Mouse (Mus musculus): ENCODE measurements around the gene Eml3. TPM values are rescaled to one million over a fixed set of nuclear protein-coding genes. Genes with fewer than 3 reads are reported as not detected.

Gene Eml3
- polyA plus RNA-seq, 1 experiment from 2014 or later: 13.9 TPM

GRCm38 (mm10) chr19:8990432-8991102 is 61.2 kb downstream of the Eml3 start:
- H3K36me3 ChIP-seq: no peaks in the 10 kb centered on the region
- 26% methylated on average over 15 of the region's 15 CpGs for WGBS
- H3K4me2 ChIP-seq: peak overlapping the region; percentile 80
- no peaks in the 10 kb centered on the region for H3K9me3 ChIP-seq (replicated peaks)
- peak overlapping the region; percentile 48 for H3K4me3 ChIP-seq (replicated peaks)
- ATAC-seq (ENCODE audit: low FRiP score): peak; percentile 32
- peaks cover 53% of the 10 kb centered on the region for H3K4me1 ChIP-seq
- peak overlapping the region; percentile 45; the same call in 1 of the 2 replicates for H3K27ac ChIP-seq (replicated peaks)
- H3K27me3 ChIP-seq (replicated peaks): peaks cover 49% of the 10 kb centered on the region
- peak overlapping the region; percentile 32; the same call in 1 of the 2 replicates for H3K9ac ChIP-seq (replicated peaks)

Small RNAs within 50 kb of the gene (microRNA-seq; reads per million reads assigned to microRNA genes)
- not detected for gene Mir5136

Other genes with a start within 250 kb of the Eml3 start
- 158 and 159 TPM in 2 replicates for gene Slc3a2, start 206.2 kb upstream of the Eml3 start, polyA plus RNA-seq (2015; fragmentation: Nextera tagmentation; extraction: Ambion mirVana)
- 91.0 and 95.2 TPM in 2 replicates for gene Wdr74, start 193.7 kb upstream of the Eml3 start, polyA plus RNA-seq (2015; fragmentation: Nextera tagmentation; extraction: Ambion mirVana)
- gene 1700092M07Rik, start 188.8 kb upstream of the Eml3 start, polyA plus RNA-seq (2015; fragmentation: Nextera tagmentation; extraction: Ambion mirVana): 1.5 and 2.2 TPM in 2 replicates
- gene Stx5a, start 188.1 kb upstream of the Eml3 start, polyA plus RNA-seq (2015; fragmentation: Nextera tagmentation; extraction: Ambion mirVana): 124 and 127 TPM in 2 replicates
- gene Nxf1, start 172.5 kb upstream of the Eml3 start, polyA plus RNA-seq (2015; fragmentation: Nextera tagmentation; extraction: Ambion mirVana): 127 and 140 TPM in 2 replicates
- 218 and 235 TPM in 2 replicates for gene Tmem223, start 158.6 kb upstream of the Eml3 start, polyA plus RNA-seq (2015; fragmentation: Nextera tagmentation; extraction: Ambion mirVana)
- gene Tmem179b, start 155.1 kb upstream of the Eml3 start, polyA plus RNA-seq (2015; fragmentation: Nextera tagmentation; extraction: Ambion mirVana): 28.2 and 46.3 TPM in 2 replicates
- 28.5 and 29.4 TPM in 2 replicates for gene Taf6l, start 143.1 kb upstream of the Eml3 start, polyA plus RNA-seq (2015; fragmentation: Nextera tagmentation; extraction: Ambion mirVana)
- gene Polr2g, start 131.0 kb upstream of the Eml3 start, polyA plus RNA-seq (2015; fragmentation: Nextera tagmentation; extraction: Ambion mirVana): 143 and 147 TPM in 2 replicates
- gene Zbtb3, start 127.0 kb upstream of the Eml3 start, polyA plus RNA-seq (2015; fragmentation: Nextera tagmentation; extraction: Ambion mirVana): 6.5 TPM in 2 replicates
- gene Ttc9c, start 110.2 kb upstream of the Eml3 start, polyA plus RNA-seq (2015; fragmentation: Nextera tagmentation; extraction: Ambion mirVana): 54.2 and 57.3 TPM in 2 replicates
- gene Hnrnpul2, start 109.5 kb upstream of the Eml3 start, polyA plus RNA-seq (2015; fragmentation: Nextera tagmentation; extraction: Ambion mirVana): 5.1 and 5.9 TPM in 2 replicates
- gene AC129217.1, start 99.8 kb upstream of the Eml3 start, polyA plus RNA-seq (2015; fragmentation: Nextera tagmentation; extraction: Ambion mirVana): not detected in 2 replicates
- 107 and 110 TPM in 2 replicates for gene Bscl2, start 92.1 kb upstream of the Eml3 start, polyA plus RNA-seq (2015; fragmentation: Nextera tagmentation; extraction: Ambion mirVana)
- 414 and 512 TPM in 2 replicates for gene Gng3, start 90.4 kb upstream of the Eml3 start, polyA plus RNA-seq (2015; fragmentation: Nextera tagmentation; extraction: Ambion mirVana)
- 1.1 and 1.4 TPM in 2 replicates for gene Lrrn4cl, start 78.8 kb upstream of the Eml3 start, polyA plus RNA-seq (2015; fragmentation: Nextera tagmentation; extraction: Ambion mirVana)
- gene Ubxn1, start 58.1 kb upstream of the Eml3 start, polyA plus RNA-seq (2015; fragmentation: Nextera tagmentation; extraction: Ambion mirVana): 138 and 156 TPM in 2 replicates
- gene Uqcc3, start 48.6 kb upstream of the Eml3 start, polyA plus RNA-seq (2015; fragmentation: Nextera tagmentation; extraction: Ambion mirVana): 62.6 and 65.7 TPM in 2 replicates
- gene Lbhd1, start 45.8 kb upstream of the Eml3 start, polyA plus RNA-seq (2015; fragmentation: Nextera tagmentation; extraction: Ambion mirVana): 44.5 and 47.3 TPM in 2 replicates
- gene Gm49403, start 45.6 kb upstream of the Eml3 start, polyA plus RNA-seq (2015; fragmentation: Nextera tagmentation; extraction: Ambion mirVana): not detected in 2 replicates
- gene 1810009A15Rik, start 40.7 kb upstream of the Eml3 start, polyA plus RNA-seq (2015; fragmentation: Nextera tagmentation; extraction: Ambion mirVana): 40.1 and 48.2 TPM in 2 replicates
- 0.27 and 0.45 TPM in 2 replicates for gene Gm49416, start 40.6 kb upstream of the Eml3 start, polyA plus RNA-seq (2015; fragmentation: Nextera tagmentation; extraction: Ambion mirVana)
- 31.0 and 35.4 TPM in 2 replicates for gene Ints5, start 36.5 kb upstream of the Eml3 start, polyA plus RNA-seq (2015; fragmentation: Nextera tagmentation; extraction: Ambion mirVana)
- gene Ganab, start 31.5 kb upstream of the Eml3 start, polyA plus RNA-seq (2015; fragmentation: Nextera tagmentation; extraction: Ambion mirVana): 75.4 and 82.2 TPM in 2 replicates
- 80.4 and 89.1 TPM in 2 replicates for gene B3gat3, start 9.2 kb upstream of the Eml3 start, polyA plus RNA-seq (2015; fragmentation: Nextera tagmentation; extraction: Ambion mirVana)
- gene Rom1, start 196 bp upstream of the Eml3 start, polyA plus RNA-seq (2015; fragmentation: Nextera tagmentation; extraction: Ambion mirVana): 3.0 and 3.2 TPM in 2 replicates
- gene Mta2, start 12.3 kb downstream of the Eml3 start, polyA plus RNA-seq (2015; fragmentation: Nextera tagmentation; extraction: Ambion mirVana): 94.8 and 117 TPM in 2 replicates
- gene Tut1, start 24.3 kb downstream of the Eml3 start, polyA plus RNA-seq (2015; fragmentation: Nextera tagmentation; extraction: Ambion mirVana): 25.4 and 26.0 TPM in 2 replicates
- 291 and 348 TPM in 2 replicates for gene Eef1g, start 37.5 kb downstream of the Eml3 start, polyA plus RNA-seq (2015; fragmentation: Nextera tagmentation; extraction: Ambion mirVana)
- 4.4 and 8.0 TPM in 2 replicates for gene Ahnak, start 59.7 kb downstream of the Eml3 start, polyA plus RNA-seq (2015; fragmentation: Nextera tagmentation; extraction: Ambion mirVana)
- not detected in 2 replicates for gene Scgb1a1, start 158.4 kb downstream of the Eml3 start, polyA plus RNA-seq (2015; fragmentation: Nextera tagmentation; extraction: Ambion mirVana)
- gene Asrgl1, start 206.1 kb downstream of the Eml3 start, polyA plus RNA-seq (2015; fragmentation: Nextera tagmentation; extraction: Ambion mirVana): 31.6 and 32.6 TPM in 2 replicates